Mouse (Mus musculus): ENCODE measurements around the gene Cant1. TPM values are rescaled to one million over a fixed set of nuclear protein-coding genes. Genes with fewer than 3 reads are reported as not detected.

Gene Cant1
- polyA plus RNA-seq, 1 experiment from 2014 or later, result 22.5 TPM

DNA sequence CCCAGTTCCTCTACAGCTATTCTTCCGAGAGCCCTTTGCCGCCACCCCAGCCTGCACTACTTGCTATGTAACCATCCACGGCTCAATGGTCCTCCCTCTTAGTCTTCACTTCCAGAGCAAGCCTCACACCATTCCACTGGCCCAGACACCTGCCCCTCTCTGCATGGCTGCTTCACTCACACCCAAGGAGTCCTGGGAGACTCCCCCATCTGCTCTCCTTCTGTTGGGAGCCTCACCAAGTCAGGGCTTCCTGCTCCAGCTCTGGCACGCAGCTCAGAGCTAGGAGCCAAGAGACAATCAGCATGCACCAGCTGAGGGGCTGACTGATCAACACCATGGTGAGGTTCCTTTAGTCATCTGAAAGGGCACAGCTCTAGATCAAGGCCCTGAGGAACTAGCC lies 5.8 kb downstream of the Cant1 start:
- Histone ChIP-seq H3K4me3 (replicated peaks; ENCODE audit: low read length) (no peak overlapping the region), H3K27me3 (ENCODE audit: control insufficient read depth, insufficient read depth, low read length) (no peaks in the 10 kb centered on the region), H3K27ac (ENCODE audit: low read length) (no peak overlapping the region), H3K36me3 (ENCODE audit: control insufficient read depth, insufficient read depth, low read length) (peaks cover 12% of the 10 kb centered on the region), H3K9me3 (replicated peaks; ENCODE audit: control insufficient read depth, low read length) (no peaks in the 10 kb centered on the region), H3K4me1 (ENCODE audit: control insufficient read depth, insufficient read depth, low read length) (peaks cover 13% of the 10 kb centered on the region), H3K9ac (ENCODE audit: low read length) (no peak overlapping the region), H3K4me2 (ENCODE audit: low read depth, low read length) (no peak overlapping the region)
- ATAC-seq (ENCODE audit: insufficient read depth, low FRiP score), result no peak
- WGBS, result 80% methylated on average over 4 of the region's 4 CpGs

DNA sequence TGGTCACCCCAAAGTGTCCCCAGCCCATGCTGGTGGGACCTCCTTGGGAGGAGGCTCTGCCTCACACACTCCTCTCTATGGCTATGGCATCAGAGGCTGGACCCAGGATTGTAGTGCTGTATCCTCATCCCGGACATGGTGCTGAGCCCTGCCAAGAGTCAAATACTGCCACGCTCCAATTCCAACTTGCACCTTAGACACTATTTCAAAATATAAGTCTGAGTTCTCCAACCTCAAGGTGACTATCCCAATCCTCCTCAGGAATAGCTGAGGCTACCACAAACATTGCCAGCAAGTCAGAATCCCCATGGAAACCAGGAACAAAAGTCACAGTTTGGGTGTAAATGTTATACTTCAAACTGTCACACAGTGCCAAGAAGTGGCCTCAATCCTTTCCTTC lies 6.3 kb downstream of the Cant1 start:
- peaks cover 12% of the 10 kb centered on the region for H3K36me3 ChIP-seq (ENCODE audit: control insufficient read depth, insufficient read depth, low read length)
- 84% methylated on average over 2 of the region's 2 CpGs for WGBS
- no peak overlapping the region for H3K4me2 ChIP-seq (ENCODE audit: low read depth, low read length)
- H3K9me3 ChIP-seq (replicated peaks; ENCODE audit: control insufficient read depth, low read length), result no peaks in the 10 kb centered on the region
- peaks cover 9% of the 10 kb centered on the region for H3K4me1 ChIP-seq (ENCODE audit: control insufficient read depth, insufficient read depth, low read length)
- H3K9ac ChIP-seq (ENCODE audit: low read length), result no peak overlapping the region
- H3K27me3 ChIP-seq (ENCODE audit: control insufficient read depth, insufficient read depth, low read length), result no peaks in the 10 kb centered on the region
- no peak overlapping the region for H3K27ac ChIP-seq (ENCODE audit: low read length)
- ATAC-seq (ENCODE audit: insufficient read depth, low FRiP score), result no peak
- no peak overlapping the region for H3K4me3 ChIP-seq (replicated peaks; ENCODE audit: low read length)

- no peak overlapping the region for H3K9ac ChIP-seq (ENCODE audit: low read length)
- no peaks in the 10 kb centered on the region for H3K27me3 ChIP-seq (ENCODE audit: control insufficient read depth, insufficient read depth, low read length)
- no peaks in the 10 kb centered on the region for H3K9me3 ChIP-seq (replicated peaks; ENCODE audit: control insufficient read depth, low read length)
- no peak overlapping the region for H3K4me2 ChIP-seq (ENCODE audit: low read depth, low read length)
- WGBS, result 93% methylated on average over 8 of the region's 8 CpGs
- H3K4me1 ChIP-seq (ENCODE audit: control insufficient read depth, insufficient read depth, low read length), result peaks cover under 1% of the 10 kb centered on the region; the same call in 1 of the 2 replicates
- peaks cover 12% of the 10 kb centered on the region for H3K36me3 ChIP-seq (ENCODE audit: control insufficient read depth, insufficient read depth, low read length)
- no peak overlapping the region for H3K4me3 ChIP-seq (replicated peaks; ENCODE audit: low read length)
- H3K27ac ChIP-seq (ENCODE audit: low read length), result peak overlapping the region; percentile 26; the same call in 1 of the 2 replicates
- ATAC-seq (ENCODE audit: insufficient read depth, low FRiP score), result no peak
Observed at GRCm38 (mm10) chr11:118411271-118411670, 7.6 kb downstream of the Cant1 start.

DNA sequence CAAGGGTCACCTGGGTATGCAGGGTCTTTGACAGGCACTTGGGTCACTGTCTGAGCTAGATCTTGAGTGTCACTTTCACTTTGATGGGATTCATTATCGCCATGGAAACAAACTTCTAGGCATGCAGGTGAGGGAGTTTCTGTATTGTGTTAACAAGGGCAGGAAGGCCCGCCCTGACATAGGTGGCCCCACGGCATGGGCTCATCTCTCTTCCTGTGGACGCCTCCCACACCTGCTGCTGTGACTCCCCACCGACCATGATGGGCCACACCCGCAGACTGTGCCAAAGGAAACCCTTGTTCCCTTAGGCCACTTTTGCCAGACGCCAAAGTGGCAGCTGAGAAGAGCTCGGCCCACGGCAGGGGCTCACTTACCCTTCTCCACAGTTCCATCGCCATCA lies 8.4 kb downstream of the Cant1 start:
- no peak for ATAC-seq (ENCODE audit: insufficient read depth, low FRiP score)
- Histone ChIP-seq H3K4me3 (replicated peaks; ENCODE audit: low read length) (no peak overlapping the region), H3K36me3 (ENCODE audit: control insufficient read depth, insufficient read depth, low read length) (peaks cover 12% of the 10 kb centered on the region), H3K4me1 (ENCODE audit: control insufficient read depth, insufficient read depth, low read length) (no peaks in the 10 kb centered on the region), H3K4me2 (ENCODE audit: low read depth, low read length) (no peak overlapping the region), H3K27ac (ENCODE audit: low read length) (peak overlapping the region; percentile 67), H3K27me3 (ENCODE audit: control insufficient read depth, insufficient read depth, low read length) (no peaks in the 10 kb centered on the region), H3K9ac (ENCODE audit: low read length) (no peak overlapping the region), H3K9me3 (replicated peaks; ENCODE audit: control insufficient read depth, low read length) (no peaks in the 10 kb centered on the region)
- 81% methylated on average over 10 of the region's 10 CpGs for WGBS

GRCm38 (mm10) chr11:118410073-118410444 lies 8.8 kb downstream of the Cant1 start:
- no peaks in the 10 kb centered on the region for H3K9me3 ChIP-seq (replicated peaks; ENCODE audit: control insufficient read depth, low read length)
- peak overlapping the region; percentile 67 for H3K27ac ChIP-seq (ENCODE audit: low read length)
- H3K4me1 ChIP-seq (ENCODE audit: control insufficient read depth, insufficient read depth, low read length), result no peaks in the 10 kb centered on the region
- no peak overlapping the region for H3K4me2 ChIP-seq (ENCODE audit: low read depth, low read length)
- H3K9ac ChIP-seq (ENCODE audit: low read length), result no peak overlapping the region
- no peak overlapping the region for H3K4me3 ChIP-seq (replicated peaks; ENCODE audit: low read length)
- ATAC-seq (ENCODE audit: insufficient read depth, low FRiP score), result 0 out of 2 replicates have a peak, but pooled peaks have one; percentile 23
- 70% methylated on average over 1 of the region's 1 CpGs for WGBS
- no peaks in the 10 kb centered on the region for H3K27me3 ChIP-seq (ENCODE audit: control insufficient read depth, insufficient read depth, low read length)
- H3K36me3 ChIP-seq (ENCODE audit: control insufficient read depth, insufficient read depth, low read length), result peaks cover 12% of the 10 kb centered on the region

DNA sequence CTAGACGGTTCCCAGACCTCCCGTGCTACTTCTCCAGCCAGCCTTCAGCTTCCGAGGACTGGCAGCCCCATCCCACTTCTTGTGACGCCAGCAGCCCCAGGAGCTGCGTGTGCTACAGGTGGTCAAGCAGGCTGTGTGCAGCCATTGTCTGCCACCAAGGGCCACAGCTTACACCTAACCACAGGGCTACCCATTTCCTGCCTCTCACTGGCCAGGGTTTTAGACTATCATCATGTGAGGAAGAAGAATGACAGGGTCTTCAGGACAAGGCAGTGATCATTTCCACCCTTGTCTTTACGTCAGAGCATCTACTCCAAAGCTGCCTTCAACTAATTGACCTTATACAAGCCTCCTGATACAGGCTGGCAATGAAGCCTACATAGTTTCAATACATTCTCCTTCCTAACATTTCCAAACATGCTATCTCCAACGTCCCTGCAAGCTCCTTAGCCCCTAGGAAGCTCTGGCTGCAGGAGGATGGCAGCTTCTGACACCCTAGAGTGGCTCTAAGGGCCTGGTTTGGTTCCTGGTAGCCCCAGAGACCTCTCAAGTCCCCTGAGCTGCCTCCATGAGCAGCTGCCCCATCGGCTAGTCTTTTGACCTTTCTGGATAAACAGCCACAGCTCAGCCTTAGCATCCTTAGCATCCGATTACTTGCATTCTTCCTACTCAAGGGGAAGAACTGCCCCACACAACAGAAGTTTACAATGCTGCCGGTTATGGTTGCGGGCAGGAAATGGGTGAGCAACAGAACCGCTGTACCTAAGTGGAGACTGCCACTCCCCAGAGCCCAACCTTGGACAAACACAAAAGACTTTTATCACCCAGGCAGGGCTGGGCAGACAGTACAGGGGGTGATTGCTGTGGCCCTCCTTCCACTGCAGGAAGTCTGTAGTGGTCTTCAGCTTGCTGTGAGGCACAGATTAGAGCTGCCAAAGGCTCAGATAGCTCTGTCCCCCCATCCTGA lies 9.5 kb downstream of the Cant1 start:
- ATAC-seq (ENCODE audit: insufficient read depth, low FRiP score), result peak; percentile 74
- 58% methylated on average over 12 of the region's 12 CpGs for WGBS
- H3K27me3 ChIP-seq (ENCODE audit: control insufficient read depth, insufficient read depth, low read length), result no peaks in the 10 kb centered on the region
- H3K9ac ChIP-seq (ENCODE audit: low read length), result no peak overlapping the region
- peaks cover 12% of the 10 kb centered on the region for H3K36me3 ChIP-seq (ENCODE audit: control insufficient read depth, insufficient read depth, low read length)
- H3K4me3 ChIP-seq (replicated peaks; ENCODE audit: low read length), result no peak overlapping the region
- H3K27ac ChIP-seq (ENCODE audit: low read length), result peak overlapping the region; percentile 67
- no peaks in the 10 kb centered on the region for H3K4me1 ChIP-seq (ENCODE audit: control insufficient read depth, insufficient read depth, low read length)
- H3K4me2 ChIP-seq (ENCODE audit: low read depth, low read length), result peak overlapping the region; percentile 25; the same call in 1 of the 2 replicates
- no peaks in the 10 kb centered on the region for H3K9me3 ChIP-seq (replicated peaks; ENCODE audit: control insufficient read depth, low read length)

- no peaks in the 10 kb centered on the region for H3K4me1 ChIP-seq (ENCODE audit: control insufficient read depth, insufficient read depth, low read length)
- H3K4me3 ChIP-seq (replicated peaks; ENCODE audit: low read length), result no peak overlapping the region
- 59% methylated on average over 18 of the region's 18 CpGs for WGBS
- H3K9ac ChIP-seq (ENCODE audit: low read length), result no peak overlapping the region
- H3K27me3 ChIP-seq (ENCODE audit: control insufficient read depth, insufficient read depth, low read length), result no peaks in the 10 kb centered on the region
- H3K9me3 ChIP-seq (replicated peaks; ENCODE audit: control insufficient read depth, low read length), result no peaks in the 10 kb centered on the region
- H3K36me3 ChIP-seq (ENCODE audit: control insufficient read depth, insufficient read depth, low read length), result peaks cover 12% of the 10 kb centered on the region
- no peak overlapping the region for H3K4me2 ChIP-seq (ENCODE audit: low read depth, low read length)
- ATAC-seq (ENCODE audit: insufficient read depth, low FRiP score), result no peak
- no peak overlapping the region for H3K27ac ChIP-seq (ENCODE audit: low read length)
Observed at GRCm38 (mm10) chr11:118408051-118408740, 10.7 kb downstream of the Cant1 start.

GRCm38 (mm10) chr11:118407318-118407910 lies 11.5 kb downstream of the Cant1 start:
- H3K9ac ChIP-seq (ENCODE audit: low read length), result no peak overlapping the region
- H3K4me1 ChIP-seq (ENCODE audit: control insufficient read depth, insufficient read depth, low read length), result peaks cover 3% of the 10 kb centered on the region; the same call in 1 of the 2 replicates
- H3K36me3 ChIP-seq (ENCODE audit: control insufficient read depth, insufficient read depth, low read length), result peaks cover 12% of the 10 kb centered on the region
- no peak overlapping the region for H3K4me2 ChIP-seq (ENCODE audit: low read depth, low read length)
- no peaks in the 10 kb centered on the region for H3K27me3 ChIP-seq (ENCODE audit: control insufficient read depth, insufficient read depth, low read length)
- H3K27ac ChIP-seq (ENCODE audit: low read length), result no peak overlapping the region
- H3K9me3 ChIP-seq (replicated peaks; ENCODE audit: control insufficient read depth, low read length), result no peaks in the 10 kb centered on the region
- no peak overlapping the region for H3K4me3 ChIP-seq (replicated peaks; ENCODE audit: low read length)
- 76% methylated on average over 23 of the region's 23 CpGs for WGBS
- no peak for ATAC-seq (ENCODE audit: insufficient read depth, low FRiP score)

DNA sequence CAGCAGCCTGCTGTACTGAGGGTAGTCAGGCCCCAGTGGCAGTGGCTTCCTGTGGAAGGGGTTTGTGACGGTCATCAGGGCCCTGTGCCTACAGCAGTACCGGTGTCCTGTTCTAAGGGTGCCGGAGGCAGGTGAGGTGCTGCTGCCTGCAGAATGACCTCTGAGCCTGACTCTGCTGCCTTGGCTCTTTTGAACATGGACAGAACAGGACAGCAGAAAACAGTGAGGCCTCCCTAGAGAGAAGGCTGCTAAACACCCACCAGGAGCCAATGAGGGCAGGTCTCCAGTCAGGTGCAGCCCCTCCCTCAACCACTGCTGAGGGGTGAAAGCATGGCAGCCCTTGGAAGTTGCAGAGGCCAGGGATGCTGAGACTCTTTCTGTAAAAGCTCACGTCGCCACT lies 12.4 kb downstream of the Cant1 start:
- 83% methylated on average over 5 of the region's 5 CpGs for WGBS
- Histone ChIP-seq H3K9ac (ENCODE audit: low read length) (no peak overlapping the region), H3K27ac (ENCODE audit: low read length) (no peak overlapping the region), H3K27me3 (ENCODE audit: control insufficient read depth, insufficient read depth, low read length) (no peaks in the 10 kb centered on the region), H3K4me2 (ENCODE audit: low read depth, low read length) (no peak overlapping the region), H3K36me3 (ENCODE audit: control insufficient read depth, insufficient read depth, low read length) (peaks cover 12% of the 10 kb centered on the region), H3K4me3 (replicated peaks; ENCODE audit: low read length) (no peak overlapping the region), H3K9me3 (replicated peaks; ENCODE audit: control insufficient read depth, low read length) (no peaks in the 10 kb centered on the region), H3K4me1 (ENCODE audit: control insufficient read depth, insufficient read depth, low read length) (peaks cover 11% of the 10 kb centered on the region)
- ATAC-seq (ENCODE audit: insufficient read depth, low FRiP score), result no peak
